Mouse (Mus musculus) forebrain, postnatal 0 days (tissue): Measurements from ENCODE around the gene Vps18. TPM values are rescaled to one million over a fixed set of nuclear protein-coding genes. Genes with fewer than 3 reads are reported as not detected.

Source experiments
- ATAC-seq: fragments of 200-750 bp; cut with Nextera tagmentation; 2 replicates; pipeline ENCODE4 v1.8.0; 2017; ENCODE audit warnings: mild to moderate bottlenecking, moderate library complexity
- DNase-seq: peaks from one replicate; pipeline ENCODE4 v3.0.0-alpha.2; 2015
- H3K27ac ChIP-seq: fragments of 300-500 bp; sonication (generic); 2 replicates; pipeline ENCODE4 v1.5.1; 2014; ENCODE audit warnings: low read depth, mild to moderate bottlenecking, antibody characterized with exemption, low read length, moderate library complexity, mixed read lengths
- H3K27me3 ChIP-seq: fragments of 300-500 bp; sonication (generic); 2 replicates; pipeline ENCODE4 v1.6.1; 2014; ENCODE audit warnings: mild to moderate bottlenecking, low read length, mixed read lengths; ENCODE audit not compliant: insufficient read depth
- H3K36me3 ChIP-seq: fragments of 300-500 bp; sonication (generic); 2 replicates; pipeline ENCODE4 v1.6.1; 2014; ENCODE audit warnings: mild to moderate bottlenecking, moderate library complexity; ENCODE audit not compliant: insufficient read depth
- H3K4me1 ChIP-seq: fragments of 300-500 bp; sonication (generic); 2 replicates; pipeline ENCODE4 v1.6.1; 2014; ENCODE audit warnings: antibody characterized with exemption; ENCODE audit not compliant: insufficient read depth
- H3K4me2 ChIP-seq: fragments of 300-500 bp; sonication (generic); 2 replicates; pipeline ENCODE4 v1.6.1; 2014; ENCODE audit warnings: low read depth, mild to moderate bottlenecking, moderate library complexity
- H3K4me3 ChIP-seq: fragments of 300-500 bp; sonication (generic); 2 replicates; pipeline ENCODE4 v1.5.1; 2014; ENCODE audit warnings: low read depth, low read length, mixed read lengths
- H3K9ac ChIP-seq: fragments of 300-500 bp; sonication (generic); 2 replicates; pipeline ENCODE4 v1.6.1; 2014; ENCODE audit warnings: mild to moderate bottlenecking
- H3K9me3 ChIP-seq: fragments of 300-500 bp; sonication (generic); 2 replicates; pipeline ENCODE4 v1.6.1; 2016; ENCODE audit warnings: low read length
- CTCF ChIP-seq: sonication (generic); IDR thresholded peaks from 2 replicates; pipeline ENCODE4 v1.5.1; 2016; ENCODE audit warnings: antibody characterized with exemption, control low read depth, low read depth
- WGBS: fragments of 180-500 bp; shearing (Covaris S2); extraction: QIAGEN DNeasy Blood & Tissue Kit; methylation state at CpG from one replicate; pipeline ENCODE4 v1.1.7; 2014; 5-methylcytosine and 5-hydroxymethylcytosine counted together
- polyA plus RNA-seq: library from polyadenylated mRNA; unstranded; fragments of >200 nt; fragmentation: Nextera tagmentation; extraction: Ambion mirVana; gene quantifications from 2 replicates; pipeline ENCODE4 v1.2.1, GENCODE M21; 2015
- total RNA-seq: library from RNA; depleted of rRNA; stranded (reverse); fragments of >200 nt; gene quantifications from 2 replicates; pipeline ENCODE4 v1.2.3, GENCODE M21; 2014

The Vps18 gene
- total and polyA plus RNA-seq, 2 experiments from 2014 or later = 22.3 to 26.7 TPM

- DNase-seq (no peak), ATAC-seq (no peak)
- H3K4me2 ChIP-seq = no peak overlapping the region
- H3K9ac ChIP-seq = no peak overlapping the region
- peaks cover 6% of the 10 kb centered on the region; the same call in 1 of the 2 replicates for H3K36me3 ChIP-seq
- TF ChIP-seq CTCF = no peak
- 26% methylated on average over 3 of the region's 3 CpGs for WGBS
- no peak overlapping the region for H3K4me3 ChIP-seq
- H3K9me3 ChIP-seq = no peaks in the 10 kb centered on the region
- no peaks in the 10 kb centered on the region for H3K4me1 ChIP-seq
- no peak overlapping the region for H3K27ac ChIP-seq
- no peaks in the 10 kb centered on the region for H3K27me3 ChIP-seq
These were observed 16.3 kb downstream of the Vps18 start for GRCm38 (mm10) chr2:119304798-119305208.

GRCm38 (mm10) chr2:119311544-119311943 is 23.0 kb downstream of the Vps18 start:
- Histone ChIP-seq H3K9me3 (no peaks in the 10 kb centered on the region), H3K36me3 (no peaks in the 10 kb centered on the region), H3K4me2 (no peak overlapping the region), H3K27ac (no peak overlapping the region), H3K27me3 (peaks cover 8% of the 10 kb centered on the region), H3K9ac (no peak overlapping the region), H3K4me3 (no peak overlapping the region), H3K4me1 (no peaks in the 10 kb centered on the region)
- WGBS = 67% methylated on average over 11 of the region's 12 CpGs
- DNase-seq = no peak
- TF ChIP-seq CTCF = no peak
- no peak for ATAC-seq

- H3K4me3 ChIP-seq = no peak overlapping the region
- no peaks in the 10 kb centered on the region for H3K36me3 ChIP-seq
- H3K4me2 ChIP-seq = no peak overlapping the region
- no peak for ATAC-seq
- TF ChIP-seq CTCF = no peak
- no peak overlapping the region for H3K9ac ChIP-seq
- no peaks in the 10 kb centered on the region for H3K9me3 ChIP-seq
- DNase-seq = no peak
- H3K27me3 ChIP-seq = peaks cover 8% of the 10 kb centered on the region
- no peak overlapping the region for H3K27ac ChIP-seq
- H3K4me1 ChIP-seq = no peaks in the 10 kb centered on the region
- WGBS = 31% methylated on average over 2 of the region's 2 CpGs
These were observed 23.9 kb downstream of the Vps18 start for GRCm38 (mm10) chr2:119312380-119312958.

GRCm38 (mm10) chr2:119313780-119314479 is 25.4 kb downstream of the Vps18 start:
- peak; percentile 70 for ATAC-seq
- TF ChIP-seq CTCF = no peak
- Histone ChIP-seq H3K9me3 (no peaks in the 10 kb centered on the region), H3K4me1 (no peaks in the 10 kb centered on the region), H3K4me3 (no peak overlapping the region), H3K27me3 (peaks cover 12% of the 10 kb centered on the region), H3K9ac (no peak overlapping the region), H3K36me3 (no peaks in the 10 kb centered on the region), H3K4me2 (no peak overlapping the region), H3K27ac (no peak overlapping the region)
- peak; percentile 29 for DNase-seq
- WGBS = 20% methylated on average over 10 of the region's 10 CpGs

GRCm38 (mm10) chr2:119314742-119315310 is 26.3 kb downstream of the Vps18 start:
- no peak overlapping the region for H3K9ac ChIP-seq
- ATAC-seq = no peak
- peaks cover 12% of the 10 kb centered on the region for H3K27me3 ChIP-seq
- TF ChIP-seq CTCF = no peak
- H3K36me3 ChIP-seq = no peaks in the 10 kb centered on the region
- H3K4me1 ChIP-seq = no peaks in the 10 kb centered on the region
- WGBS = 50% methylated on average over 12 of the region's 12 CpGs
- no peak overlapping the region for H3K4me2 ChIP-seq
- no peak overlapping the region for H3K4me3 ChIP-seq
- H3K27ac ChIP-seq = no peak overlapping the region
- H3K9me3 ChIP-seq = no peaks in the 10 kb centered on the region
- no peak for DNase-seq

- DNase-seq = no peak
- Histone ChIP-seq H3K4me1 (peaks cover 13% of the 10 kb centered on the region), H3K9ac (no peak overlapping the region), H3K36me3 (no peaks in the 10 kb centered on the region), H3K9me3 (no peaks in the 10 kb centered on the region), H3K27me3 (peaks cover 34% of the 10 kb centered on the region), H3K4me2 (no peak overlapping the region), H3K27ac (no peak overlapping the region), H3K4me3 (no peak overlapping the region)
- no peak for ATAC-seq
- TF ChIP-seq CTCF = no peak
- WGBS = 61% methylated on average over 3 of the region's 3 CpGs
These were observed 29.6 kb downstream of the Vps18 start for GRCm38 (mm10) chr2:119318043-119318710.

GRCm38 (mm10) chr2:119320571-119320970 is 32.0 kb downstream of the Vps18 start:
- ATAC-seq = no peak
- H3K4me1 ChIP-seq = peaks cover 16% of the 10 kb centered on the region
- H3K36me3 ChIP-seq = no peaks in the 10 kb centered on the region
- DNase-seq = no peak
- no peak overlapping the region for H3K4me3 ChIP-seq
- 66% methylated on average over 8 of the region's 8 CpGs for WGBS
- H3K27ac ChIP-seq = no peak overlapping the region
- no peaks in the 10 kb centered on the region for H3K9me3 ChIP-seq
- no peak overlapping the region for H3K4me2 ChIP-seq
- H3K9ac ChIP-seq = no peak overlapping the region
- peaks cover 38% of the 10 kb centered on the region for H3K27me3 ChIP-seq
- no peak for TF ChIP-seq CTCF
